Mouse (Mus musculus) cerebellum, adult 2 months (tissue): Measurements from ENCODE around the gene Aqp11. TPM values are rescaled to one million over a fixed set of nuclear protein-coding genes. Genes with fewer than 3 reads are reported as not detected.

Experiments
- DNase-seq, 2 experiments: peaks; one replicate each; pipeline ENCODE4 v3.0.0; 2021
- H3K27ac ChIP-seq: fragments of 200-500 bp; 2 replicates; pipeline ENCODE4 v1.5.1; 2012; ENCODE audit warnings: low read length, control low read depth, inconsistent platforms; ENCODE audit not compliant: insufficient read depth
- H3K27me3 ChIP-seq: fragments of 200-500 bp; 2 replicates; pipeline ENCODE4 v1.6.1; 2012; ENCODE audit warnings: inconsistent platforms, mild to moderate bottlenecking, low read length, moderate library complexity; ENCODE audit not compliant: control insufficient read depth, insufficient read depth
- H3K4me1 ChIP-seq: fragments of 200-500 bp; 2 replicates; pipeline ENCODE4 v1.6.1; 2011; ENCODE audit warnings: low read length; ENCODE audit not compliant: control insufficient read depth, insufficient read depth
- H3K4me3 ChIP-seq: fragments of 200-500 bp; replicated peaks from 2 replicates; pipeline ENCODE3; 2011; ENCODE audit warnings: mild to moderate bottlenecking, low read depth, low read length, control low read depth; ENCODE audit not compliant: insufficient read depth
- CTCF ChIP-seq: fragments of 200-500 bp; IDR thresholded peaks from 2 replicates; pipeline ENCODE4 v1.5.1; 2011; ENCODE audit warnings: low read depth, mild to moderate bottlenecking, control low read depth, low read length, moderate library complexity, borderline replicate concordance; ENCODE audit not compliant: insufficient read depth
- POLR2A ChIP-seq: fragments of 200-500 bp; IDR thresholded peaks from 2 replicates; pipeline ENCODE4 v1.6.1; 2011; ENCODE audit warnings: low read length, control low read depth, borderline replicate concordance; ENCODE audit not compliant: insufficient read depth
- WGBS: fragments of 180-500 bp; shearing (Covaris S2); methylation state at CpG from one replicate; pipeline ENCODE4 v1.1.7; 2018; 5-methylcytosine and 5-hydroxymethylcytosine counted together
- polyA plus RNA-seq: library from polyadenylated mRNA; depleted of rRNA; stranded (reverse); fragments of >200 nt; gene quantifications from 2 replicates; pipeline ENCODE4 v1.2.3, GENCODE M21; 2012; rRNA removed

The Aqp11 gene
- polyA plus RNA-seq, 1 experiment = 13.9 TPM

DNA sequence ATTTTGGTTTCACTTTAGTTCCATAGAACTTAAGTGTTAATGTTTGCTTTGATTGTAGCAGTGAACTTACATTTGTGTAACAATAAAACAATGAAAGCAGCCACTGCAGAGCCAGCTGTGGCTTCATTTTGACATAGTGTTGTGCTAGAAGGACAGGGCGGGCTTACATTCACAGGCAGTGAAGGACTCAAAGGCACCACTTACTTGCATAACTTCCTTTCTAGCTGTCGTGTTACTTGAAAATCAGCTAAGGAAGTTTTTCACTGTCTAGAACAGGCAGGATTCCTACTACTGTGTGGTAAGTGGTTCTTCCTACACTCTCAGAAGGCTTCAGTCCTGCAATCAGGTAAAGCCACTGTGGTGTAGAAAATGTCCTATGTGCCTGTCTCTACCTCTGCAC lies 50.3 kb downstream of the Aqp11 start:
- 92% methylated on average over 2 of the region's 2 CpGs for WGBS
- no peaks in the 10 kb centered on the region for H3K27me3 ChIP-seq
- TF ChIP-seq CTCF = no peak
- TF ChIP-seq POLR2A = no peak
- no peak overlapping the region for H3K27ac ChIP-seq
- no peak overlapping the region for H3K4me3 ChIP-seq
- no peak for DNase-seq
- no peaks in the 10 kb centered on the region for H3K4me1 ChIP-seq

DNA sequence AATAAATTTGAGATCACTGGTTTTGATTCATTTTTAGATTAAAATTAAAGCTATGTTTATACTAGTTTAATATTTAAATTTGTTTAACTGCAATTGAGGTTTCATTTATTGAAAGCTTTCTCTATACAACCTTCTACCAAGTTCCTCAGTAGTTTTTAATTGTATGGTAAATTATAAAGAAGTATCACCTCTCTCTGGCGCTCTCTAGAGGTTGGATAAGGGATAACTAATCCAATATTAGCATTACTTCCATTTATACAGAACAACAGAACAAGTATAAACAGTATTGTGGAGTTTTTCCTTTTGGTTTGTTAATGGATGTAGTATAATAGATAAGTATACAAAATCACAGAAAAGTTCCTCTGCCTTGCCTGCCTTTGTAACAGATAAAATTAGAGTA lies 58.9 kb downstream of the Aqp11 start:
- DNase-seq = no peak
- H3K4me1 ChIP-seq = no peaks in the 10 kb centered on the region
- TF ChIP-seq CTCF (peak; percentile 23; the same call in 1 of the 2 replicates), POLR2A (no peak)
- no peaks in the 10 kb centered on the region for H3K27me3 ChIP-seq
- WGBS = 5% methylated on average over 1 of the region's 1 CpGs
- no peak overlapping the region for H3K4me3 ChIP-seq
- H3K27ac ChIP-seq = no peak overlapping the region

Other genes with a start within 250 kb of the Aqp11 start
- gene Aamdc, start 158.8 kb downstream of the Aqp11 start, polyA plus RNA-seq = 71.4 and 78.9 TPM in 2 replicates
- 14.7 and 15.2 TPM in 2 replicates for gene Rsf1, start 158.4 kb downstream of the Aqp11 start, polyA plus RNA-seq
- gene Clns1a, start 41.7 kb downstream of the Aqp11 start, polyA plus RNA-seq = 85.0 and 91.3 TPM in 2 replicates
- 363 and 385 TPM in 2 replicates for gene Pak1, start 50.3 kb upstream of the Aqp11 start, polyA plus RNA-seq
- gene Gdpd4, start 181.7 kb upstream of the Aqp11 start, polyA plus RNA-seq = 0.08 and 0.17 TPM in 2 replicates